In the genomic region with DNA sequence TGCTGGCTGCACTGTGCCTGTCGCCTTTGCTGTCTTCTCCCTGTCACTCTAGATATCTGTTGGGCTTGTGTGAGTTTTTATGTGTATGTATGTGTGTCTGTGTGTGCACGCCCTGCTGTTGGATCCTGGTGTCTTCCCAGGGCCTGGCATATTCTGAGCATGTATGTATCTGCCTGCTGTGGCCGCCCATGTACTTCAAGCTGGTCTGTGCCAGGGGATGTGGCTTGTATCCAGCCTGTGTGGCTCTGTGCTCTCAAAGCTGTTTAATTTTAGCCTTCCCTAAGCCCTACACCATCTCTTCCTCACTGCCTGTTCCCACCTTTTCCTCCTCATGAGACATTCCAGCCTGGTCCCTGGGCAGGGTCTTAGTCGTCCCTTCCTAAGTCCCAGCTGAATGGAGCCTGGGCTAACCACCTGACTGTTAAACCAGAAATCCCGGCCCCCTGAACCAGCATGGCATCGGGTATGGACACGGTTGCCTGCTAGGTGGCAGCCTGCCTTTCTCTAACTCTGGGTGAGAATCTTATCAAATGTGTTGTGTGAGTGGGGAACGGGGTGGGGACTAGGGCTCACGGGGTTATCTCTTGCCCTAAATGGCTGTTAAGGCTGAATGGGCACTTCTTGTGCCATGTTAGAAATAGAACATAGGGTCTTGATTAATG, we compare ENCODE assay signal across 16 mouse cellular contexts. TPM values are rescaled to one million over a fixed set of nuclear protein-coding genes. Genes with fewer than 3 reads are reported as not detected.
DNase-seq lines count a peak whose midpoint lies in the region; ATAC-seq lines count a peak whose summit lies in the region.
"Had no signal": no experiment of that assay in that cellular context is flagged by ENCODE, and none has a peak within 500 bp of the region (broad histone marks: within the 10 kb centered on the region; RNA-seq: fewer than 3 reads in every experiment).

No protein-coding gene starts in this region.

- H3K4me3 ChIP-seq in heart, embryonic 15.5 days, result no peak overlapping the region
- no peak overlapping the region for H3K4me3 ChIP-seq in hindbrain, embryonic 13.5 days
- H3K4me3 ChIP-seq: limb, embryonic 15.5 days; myocyte; stomach, embryonic 15.5 days had no signal

- ATAC-seq in heart, embryonic 15.5 days (replicated peaks; ENCODE audit: insufficient number of reproducible peaks, insufficient read depth, low FRiP score, low read depth), result peak; percentile 48; the same call in 1 of the 2 replicates
- ATAC-seq in hindbrain, embryonic 13.5 days (ENCODE audit: low FRiP score), result no peak
- ATAC-seq: forebrain, embryonic 14.5 days; hindbrain, embryonic 16.5 days had no signal

- DNase-seq in heart, adult 11 months, result peak; percentile 95
- no peak for DNase-seq in heart, postnatal 25 days (ENCODE audit: low spot score)
- peak; percentile 64 to 75 for DNase-seq in cerebellum, postnatal 14 days
- peak; percentile 56 for DNase-seq in right cerebral cortex, adult 18-20 months
- no peak for DNase-seq in testis, postnatal 14 days (ENCODE audit: low spot score)
- no peak for DNase-seq in retina, postnatal 1 day
- DNase-seq: kidney, postnatal 4 days had no signal

- WGBS in heart, embryonic 15.5 days, result 33% methylated on average over 9 of the region's 9 CpGs
- 77% methylated on average over 9 of the region's 9 CpGs for WGBS in hindbrain, embryonic 13.5 days

- H3K27ac ChIP-seq in heart, embryonic 15.5 days, result peak overlapping the region; percentile 66
- no peak overlapping the region for H3K27ac ChIP-seq in hindbrain, embryonic 13.5 days
- H3K27ac ChIP-seq: limb, embryonic 15.5 days; stomach, embryonic 15.5 days had no signal

- H3K36me3 ChIP-seq in heart, embryonic 15.5 days, result no peaks in the 10 kb centered on the region
- H3K36me3 ChIP-seq in hindbrain, embryonic 13.5 days, result no peaks in the 10 kb centered on the region; the same call in 1 of the 2 replicates
- H3K36me3 ChIP-seq: limb, embryonic 15.5 days; stomach, embryonic 15.5 days had no signal

- peak overlapping the region; percentile 11; the same call in 1 of the 2 replicates for H3K4me2 ChIP-seq in heart, embryonic 15.5 days
- no peak overlapping the region for H3K4me2 ChIP-seq in hindbrain, embryonic 13.5 days
- H3K4me2 ChIP-seq: limb, embryonic 15.5 days; stomach, embryonic 15.5 days had no signal

- peaks cover 40% of the 10 kb centered on the region for H3K4me1 ChIP-seq in heart, embryonic 15.5 days (replicated peaks)
- peaks cover 3% of the 10 kb centered on the region; the same call in 1 of the 2 replicates for H3K4me1 ChIP-seq in hindbrain, embryonic 13.5 days (replicated peaks)

- 0 out of 2 replicates have a peak, but pooled peaks cover 4% of the 10 kb centered on the region for H3K27me3 ChIP-seq in heart, embryonic 15.5 days
- H3K27me3 ChIP-seq in hindbrain, embryonic 13.5 days, result peaks cover 17% of the 10 kb centered on the region
- H3K27me3 ChIP-seq: stomach, embryonic 15.5 days had no signal

- H3K9me3 ChIP-seq in heart, embryonic 15.5 days (replicated peaks), result no peaks in the 10 kb centered on the region
- no peaks in the 10 kb centered on the region for H3K9me3 ChIP-seq in hindbrain, embryonic 13.5 days
- H3K9me3 ChIP-seq: limb, embryonic 15.5 days; megakaryocyte, embryonic 14.5 days; stomach, embryonic 15.5 days had no signal

- peak overlapping the region; percentile 5; the same call in 1 of the 2 replicates for H3K9ac ChIP-seq in heart, embryonic 15.5 days
- no peak overlapping the region for H3K9ac ChIP-seq in hindbrain, embryonic 13.5 days
- H3K9ac ChIP-seq: limb, embryonic 15.5 days; stomach, embryonic 15.5 days had no signal

- intact Hi-C loops in heart, postnatal 25 days (cut with DNase I), result loop anchor here (2.0 kb wide), 2 partner anchors 15 to 43 kb away; no protein-coding TSS in a partner anchor

RNA-seq across cellular contexts. Expression of gene Lrrc10b, which starts 23.3 kb away (rescaled TPM):
- total RNA-seq in heart, postnatal 25 days (2021), result 1 to 10 TPM in 1 of 2 experiments, under 1 TPM in 1; 0.75 to 1.0 TPM
- polyA plus RNA-seq in heart, embryonic 15.5 days (2015; fragmentation: Nextera tagmentation; extraction: Ambion mirVana), result 0.13 and 0.23 TPM in 2 replicates
- polyA plus RNA-seq in hindbrain, embryonic 13.5 days (2015; fragmentation: Nextera tagmentation; extraction: Ambion mirVana), result 0.53 and 1.1 TPM in 2 replicates
- total RNA-seq: CH12.LX had no signal

RNA-seq across cellular contexts. Expression of gene Syt7, which starts 45.1 kb away (rescaled TPM):
- 10 to 100 TPM; 45.8 to 47.0 TPM for total RNA-seq in heart, postnatal 25 days (2021)
- polyA plus RNA-seq in heart, embryonic 15.5 days (2015; fragmentation: Nextera tagmentation; extraction: Ambion mirVana), result 0.48 and 0.94 TPM in 2 replicates
- polyA plus RNA-seq in hindbrain, embryonic 13.5 days (2015; fragmentation: Nextera tagmentation; extraction: Ambion mirVana), result 7.9 and 8.4 TPM in 2 replicates
- total RNA-seq: CH12.LX had no signal

RNA-seq across cellular contexts. Expression of gene Ppp1r32, which starts 48.7 kb away (rescaled TPM):
- total RNA-seq in heart, postnatal 25 days (2021), result under 1 TPM in 1 of 2 experiments, not detected in 1; 0.21 TPM
- polyA plus RNA-seq in heart, embryonic 15.5 days (2015; fragmentation: Nextera tagmentation; extraction: Ambion mirVana), result 0.13 TPM in 1 of 2 replicates, not detected in the other
- 1.1 and 3.0 TPM in 2 replicates for polyA plus RNA-seq in hindbrain, embryonic 13.5 days (2015; fragmentation: Nextera tagmentation; extraction: Ambion mirVana)
- total RNA-seq: CH12.LX had no signal

Comparison
In these comparisons a context has a peak if more than half of its experiments do, and no peak if none do; other contexts are left out.
1. DNase-seq: peak in heart, adult 11 months (single experiment), cerebellum, postnatal 14 days (2 of 2) and right cerebral cortex, adult 18-20 months (single experiment); none in heart, postnatal 25 days (single experiment), testis, postnatal 14 days (single experiment) and retina, postnatal 1 day (single experiment).